Mouse (Mus musculus) CD4-positive helper T cell, adult 2 months (primary cell): ENCODE measurements around the gene Spag7.

Source experiments
- DNase-seq: peaks from one replicate; pipeline ENCODE4 v3.0.0-alpha.2; 2012; ENCODE audit warnings: low read depth, missing footprints, low spot score

The Spag7 gene

DNA sequence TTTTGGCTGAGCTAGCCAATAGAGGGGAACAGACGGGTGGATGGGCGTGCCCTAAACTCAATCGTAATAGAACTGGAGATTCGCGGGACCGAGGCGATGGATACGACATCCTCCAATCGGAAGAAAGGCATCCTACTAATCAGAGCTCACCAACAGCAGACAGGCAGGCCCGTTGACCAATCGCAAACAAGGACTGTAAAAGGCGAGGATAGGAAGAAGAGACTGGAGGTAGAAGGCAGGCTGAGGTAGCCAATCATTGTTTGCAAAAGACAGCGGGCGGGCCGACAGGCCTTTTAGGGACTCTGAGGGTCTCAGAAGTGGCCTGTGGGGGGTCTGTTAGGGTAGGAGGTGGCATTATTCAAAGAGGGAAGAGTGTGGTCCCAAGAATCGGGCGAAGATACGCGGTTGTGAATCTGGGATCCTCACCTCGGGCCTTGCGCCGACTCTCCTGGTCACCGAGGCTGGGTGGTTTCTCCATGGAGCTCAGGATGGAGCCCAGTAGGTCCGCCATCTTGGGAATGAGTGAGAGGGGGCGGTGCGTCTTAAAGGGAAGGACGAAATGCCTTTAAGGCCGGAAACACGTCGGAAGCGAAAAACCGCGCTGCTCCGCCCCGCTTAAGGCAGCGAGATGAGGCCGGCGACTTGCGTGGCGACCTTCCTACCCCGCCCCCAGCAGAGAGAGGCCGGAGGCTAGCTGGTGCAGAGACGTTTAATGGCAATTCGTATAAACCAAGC, at the start of gene Spag7:
Gene Spag7, minus strand, starts transcription at position 646 of the 735 bp plus-strand sequence.
- peak; percentile 99 for DNase-seq

- no peak for DNase-seq
Observed at GRCm38 (mm10) chr11:70718481-70718880, 49.3 kb upstream of the Spag7 start.

GRCm38 (mm10) chr11:70715832-70716231, 46.6 kb upstream of the Spag7 start:
- no peak for DNase-seq

- DNase-seq = no peak
Observed at GRCm38 (mm10) chr11:70713222-70713621, 44.0 kb upstream of the Spag7 start.

DNA sequence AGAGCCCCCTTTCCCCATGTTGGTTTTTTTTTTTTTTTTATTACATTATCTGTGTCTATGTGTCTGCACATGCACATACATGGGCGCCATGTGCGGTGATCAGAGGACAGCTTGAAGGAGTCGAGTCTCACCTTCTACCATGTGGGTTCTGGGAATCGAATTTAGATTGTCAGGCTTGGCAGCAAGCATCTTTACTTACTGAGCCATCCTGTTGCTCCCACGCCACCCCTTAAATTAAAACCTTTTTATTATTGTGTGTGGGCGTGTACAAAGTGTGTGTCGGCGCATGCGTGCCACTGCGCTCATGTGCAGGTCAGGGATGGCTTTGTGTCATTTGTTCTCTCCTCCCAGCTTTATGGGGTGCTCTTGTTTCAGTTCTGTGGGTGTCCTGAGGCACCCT, 41.8 kb upstream of the Spag7 start:
- no peak for DNase-seq

GRCm38 (mm10) chr11:70706127-70706526, 36.9 kb upstream of the Spag7 start:
- DNase-seq = no peak

DNA sequence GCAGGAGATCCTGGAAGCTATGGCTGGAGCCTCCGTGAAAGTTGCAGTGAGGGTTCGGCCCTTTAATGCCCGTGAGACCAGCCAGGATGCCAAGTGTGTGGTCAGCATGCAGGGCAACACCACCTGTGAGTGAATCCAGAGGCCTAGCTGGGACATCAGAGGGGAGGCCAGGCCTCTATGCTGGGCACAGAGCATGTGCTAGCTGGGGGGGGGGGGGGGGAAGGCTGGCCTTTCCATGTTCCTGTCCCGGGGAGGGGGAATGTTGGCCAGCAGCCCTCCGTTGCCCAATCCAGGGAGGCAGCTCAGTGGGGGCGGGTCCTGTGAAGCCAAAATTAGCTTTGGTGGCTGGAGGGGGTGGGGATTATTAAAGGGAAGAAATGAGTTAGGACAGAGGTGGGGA, 33.6 kb upstream of the Spag7 start:
- no peak for DNase-seq

DNA sequence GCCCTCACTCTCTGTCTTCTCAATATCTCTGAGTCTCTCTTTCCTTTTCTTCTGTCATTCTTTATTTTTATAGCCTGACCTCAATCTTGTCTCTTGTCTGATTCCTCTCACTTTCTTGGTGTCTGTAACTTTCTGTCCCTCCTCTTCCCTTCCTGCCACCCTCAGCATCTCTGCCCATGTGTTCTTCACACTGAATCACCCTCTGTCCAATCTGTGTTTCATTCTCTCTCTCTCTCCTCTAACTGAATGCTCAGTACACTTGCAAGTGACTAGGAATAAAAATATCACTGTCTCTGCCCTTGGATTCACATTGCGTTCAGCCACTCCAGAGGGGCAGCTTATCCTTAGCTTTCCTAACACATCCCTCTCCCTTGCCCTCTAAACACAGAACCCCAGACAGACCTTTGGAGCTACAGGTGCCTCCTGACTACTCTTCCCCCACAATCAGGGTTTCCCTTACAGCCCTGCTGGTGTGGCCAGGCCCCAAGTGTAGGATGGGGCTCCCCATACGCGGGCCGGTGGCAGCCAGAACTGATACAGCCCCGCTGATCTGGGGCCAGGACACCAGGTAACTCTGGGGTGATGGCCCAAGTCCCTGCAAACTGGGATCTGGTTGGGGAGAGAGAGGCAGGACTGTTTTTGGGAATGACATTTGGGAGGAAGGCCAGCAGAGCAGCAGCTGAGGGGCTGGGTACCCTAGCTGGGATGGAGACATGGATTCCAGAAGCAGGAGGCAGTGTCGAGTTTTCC, 32.9 kb upstream of the Spag7 start:
- no peak for DNase-seq

- no peak for DNase-seq
Observed at GRCm38 (mm10) chr11:70701221-70701955, 32.2 kb upstream of the Spag7 start.

- DNase-seq = peak; percentile 68
Observed at GRCm38 (mm10) chr11:70700613-70701012, 31.4 kb upstream of the Spag7 start.

GRCm38 (mm10) chr11:70699722-70700556, 30.7 kb upstream of the Spag7 start, which contains the start of the genes Inca1 and Kif1c:
TSS of gene Inca1 (minus strand) at chr11:70700155.
TSS of gene Kif1c (plus strand) at chr11:70700548.
- DNase-seq = peak; percentile 95

DNA sequence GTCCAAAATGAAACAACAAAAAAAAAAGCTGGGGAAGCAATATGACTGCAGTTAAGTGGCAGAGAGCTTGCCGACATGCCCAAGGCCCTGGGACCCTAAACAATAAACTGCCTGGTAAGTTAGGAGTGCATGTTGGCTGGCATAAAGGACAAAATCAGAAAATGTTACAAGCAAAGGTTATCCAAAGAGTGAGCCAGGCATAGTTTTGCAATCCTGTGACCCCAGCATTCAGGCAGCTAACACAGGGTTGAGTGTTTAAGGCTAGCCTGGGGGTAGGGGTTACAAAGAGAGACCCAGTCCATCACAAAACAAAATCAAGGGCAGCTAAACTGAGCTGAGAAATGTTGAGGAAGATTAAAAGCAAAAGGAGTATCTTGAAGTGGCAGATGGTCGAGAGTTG, 29.8 kb upstream of the Spag7 start:
- DNase-seq = no peak

- peak; percentile 49 for DNase-seq
Observed at GRCm38 (mm10) chr11:70697376-70697775, 28.2 kb upstream of the Spag7 start.

DNA sequence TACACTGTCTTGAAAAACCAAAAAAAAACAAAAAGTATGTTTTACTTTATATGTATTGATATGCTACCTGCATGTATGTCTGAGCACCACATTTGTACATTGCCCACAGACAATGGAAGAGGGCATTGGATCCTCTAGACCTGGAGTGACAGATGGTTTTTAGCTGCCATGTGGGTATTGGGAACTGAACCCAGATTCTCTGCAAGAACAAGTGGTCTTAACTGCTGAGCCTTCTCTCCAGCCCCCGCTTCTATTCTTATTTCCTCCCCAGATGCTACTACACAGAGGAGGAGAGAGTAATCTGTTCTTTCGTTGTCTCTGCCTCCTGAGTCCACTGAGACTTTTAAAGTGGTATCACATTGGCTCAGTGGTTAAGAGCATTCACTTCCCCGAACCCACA, 24.3 kb upstream of the Spag7 start:
- no peak for DNase-seq

DNA sequence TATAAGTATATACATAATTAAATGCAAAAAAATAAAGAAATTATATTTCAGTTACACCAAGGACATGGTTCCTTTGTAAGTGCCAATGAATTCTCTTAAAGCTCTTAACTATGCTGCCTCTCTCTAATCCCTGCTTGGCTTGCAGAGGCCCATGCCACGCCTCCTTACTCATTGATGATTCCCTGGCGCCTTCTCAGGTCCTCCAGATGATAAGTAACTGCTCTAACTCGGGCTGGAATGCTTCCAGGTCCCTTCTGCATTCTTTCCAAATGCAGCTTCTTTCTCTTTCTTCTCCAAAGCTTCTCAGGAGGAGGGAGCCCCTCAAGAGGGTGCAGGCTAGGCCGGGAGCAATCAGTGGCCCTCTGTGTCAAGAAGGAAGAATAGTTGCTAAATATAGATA, 20.4 kb upstream of the Spag7 start:
- DNase-seq = no peak

DNA sequence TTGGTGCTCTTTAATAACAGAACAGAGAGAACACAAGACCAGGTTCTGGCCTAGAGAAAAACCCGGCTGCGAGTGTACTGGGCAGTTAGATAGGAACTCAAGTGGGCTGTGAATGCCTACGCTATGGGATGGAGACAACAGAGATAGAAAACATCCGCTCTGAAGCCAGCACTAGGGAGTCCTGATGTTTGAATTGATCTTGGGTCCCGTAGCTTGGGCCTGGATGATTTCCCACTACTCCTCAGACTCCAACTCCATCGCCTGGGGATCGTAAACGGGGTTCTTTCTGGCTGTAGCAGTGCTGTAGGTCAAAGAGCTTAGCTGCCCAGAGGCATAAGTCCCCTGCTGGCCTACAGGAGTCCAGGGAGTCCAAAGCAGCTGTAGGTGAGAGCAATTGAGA, 19.2 kb upstream of the Spag7 start:
- no peak for DNase-seq

DNA sequence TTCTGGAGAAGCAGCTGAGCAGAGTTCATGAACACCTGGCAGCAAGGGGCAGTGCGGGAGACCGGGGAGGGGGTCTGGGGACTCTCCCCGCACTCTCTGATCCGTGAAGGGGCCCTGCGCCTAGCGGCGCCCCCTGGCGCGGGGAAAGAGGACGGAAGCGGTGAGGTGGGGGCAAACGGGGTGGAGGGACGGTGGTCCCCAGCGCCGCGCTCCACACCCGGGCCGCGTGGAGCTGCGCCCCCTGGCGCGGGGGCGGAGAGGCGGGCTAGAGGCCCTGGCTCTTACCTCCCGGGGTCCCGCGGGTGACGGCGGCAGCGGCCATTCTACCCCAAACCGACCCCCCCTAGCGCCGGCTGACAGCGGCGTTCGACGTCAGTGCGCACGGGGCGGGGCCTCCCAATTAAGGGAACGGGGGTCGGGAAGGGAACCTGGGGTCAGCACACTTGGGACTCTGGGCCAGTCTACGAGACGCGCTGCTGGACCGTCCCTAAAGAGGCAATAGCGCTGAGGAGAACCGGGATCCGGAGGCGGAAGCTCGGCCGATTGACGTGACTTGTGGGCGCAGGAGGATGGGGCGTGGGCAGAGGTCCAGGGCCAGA, 18.5 kb upstream of the Spag7 start, which contains the start of gene Camta2:
Gene Camta2, minus strand, starts transcription at position 505 of the 599 bp plus-strand sequence.
- peak; percentile 84 for DNase-seq

DNA sequence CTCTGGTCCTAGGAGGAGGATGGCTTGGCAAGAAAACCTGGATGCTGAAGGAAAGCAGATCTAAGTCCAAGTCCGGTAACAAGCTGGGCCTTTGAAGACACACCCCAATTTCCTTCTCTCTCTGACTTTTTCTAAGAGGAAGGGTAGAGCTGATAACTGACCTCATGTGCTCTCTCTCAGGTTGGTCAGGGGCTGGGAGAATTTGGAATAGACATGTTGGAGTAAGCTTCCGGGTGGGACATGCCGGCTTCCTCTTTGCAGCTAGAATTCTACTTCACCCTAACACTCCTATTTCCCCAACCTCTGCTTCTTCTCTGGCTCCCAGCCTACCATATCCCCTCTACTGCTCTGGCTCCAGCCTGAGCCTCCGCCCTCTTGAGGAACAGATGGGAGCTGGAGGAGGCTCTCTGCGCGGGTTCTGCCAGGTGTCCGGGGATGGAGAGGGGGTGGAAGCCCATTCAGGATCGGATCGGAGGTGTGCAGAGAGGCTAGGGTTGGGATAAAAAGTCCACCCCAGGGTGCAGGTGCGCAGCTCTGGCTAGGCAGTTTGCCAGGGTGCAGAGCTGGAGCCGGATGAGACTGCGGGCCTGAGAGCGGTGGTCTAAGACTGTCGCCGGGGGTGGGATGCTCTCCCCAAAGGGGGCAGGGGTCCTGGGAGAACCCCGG, 17.8 kb upstream of the Spag7 start:
- peak; percentile 30 for DNase-seq

- DNase-seq = no peak
Observed at GRCm38 (mm10) chr11:70683640-70684039, 14.4 kb upstream of the Spag7 start.

GRCm38 (mm10) chr11:70681897-70682581, 12.8 kb upstream of the Spag7 start:
- DNase-seq = peak; percentile 70
